Mouse (Mus musculus) heart, postnatal 14 days (tissue): ENCODE measurements around the gene Fam234b. TPM values are rescaled to one million over a fixed set of nuclear protein-coding genes. Genes with fewer than 3 reads are reported as not detected.

Source experiments
- DNase-seq, 2 experiments: peaks; one replicate each; pipeline ENCODE4 v3.0.0; 2021 to 2022
- intact Hi-C: fragments of 180-260 bp; cut with DNase I; formaldehyde crosslinking; loops from one replicate; pipeline ENCODE4 v1.15.1; 2025
- long read RNA-seq, 2 experiments: library from polyadenylated mRNA; stranded (forward); transcript quantifications; one replicate each; pipeline ENCODE4 v2.0.0; 2021
- total RNA-seq, 2 experiments: library from RNA; stranded (reverse); gene quantifications; 2 replicates each; pipeline ENCODE4 v1.2.3; 2021

Fam234b gene
- total RNA-seq, result 1 to 10 TPM; 6.3 to 7.8 TPM
- long read RNA-seq, experiment 1, full-length matches to known transcripts, result 2 of 3 reads
- long read RNA-seq, experiment 1, partial matches to known transcripts, result 0 of 3 reads
- long read RNA-seq, experiment 1, other reads (novel, unspliced or antisense), result 1 of 3 reads
- long read RNA-seq, experiment 2, full-length matches to known transcripts, result 6 of 7 reads
- long read RNA-seq, experiment 2, partial matches to known transcripts, result 1 of 7 reads
- long read RNA-seq, experiment 2, other reads (novel, unspliced or antisense), result 0 of 7 reads

- intact Hi-C loops, result no loop called here
Observed at GRCm38 (mm10) chr6:135197921-135198532, at the start of gene Fam234b, which contains the start of gene Hebp1. TSS of gene Fam234b (plus strand) at chr6:135197977. TSS of gene Hebp1 (minus strand) at chr6:135198022.

GRCm38 (mm10) chr6:135148506-135148905 is 49.3 kb upstream of the Fam234b start:
- intact Hi-C loops, result loop anchor here (2.0 kb wide), 2 partner anchors 88 to 228 kb away; no protein-coding TSS in a partner anchor
- DNase-seq, result peak; percentile 28 to 51

More at GRCm38 (mm10) chr6:135197921-135198532, at the start of gene Fam234b, which contains the start of gene Hebp1:
- peak; percentile 86 to 88 for DNase-seq

- DNase-seq, result no peak
- intact Hi-C loops, result loop anchor here (2.0 kb wide), 2 partner anchors 88 to 228 kb away; no protein-coding TSS in a partner anchor
Observed at GRCm38 (mm10) chr6:135149175-135149574, 48.6 kb upstream of the Fam234b start.

GRCm38 (mm10) chr6:135149722-135150121 is 48.1 kb upstream of the Fam234b start:
- DNase-seq, result no peak
- intact Hi-C loops, result loop anchor here (1.0 to 2.0 kb wide), 3 partner anchors 87 to 251 kb away; no protein-coding TSS in a partner anchor

- intact Hi-C loops, result loop anchor here (1.0 kb wide), 1 partner anchor 250 kb away; no protein-coding TSS in a partner anchor
- peak in 1 of 2 experiments; percentile 49 for DNase-seq
Observed at GRCm38 (mm10) chr6:135150311-135150710, 47.5 kb upstream of the Fam234b start.

GRCm38 (mm10) chr6:135153719-135154118 is 44.1 kb upstream of the Fam234b start:
- intact Hi-C loops, result no loop called here
- DNase-seq, result no peak

GRCm38 (mm10) chr6:135156597-135156996 is 41.2 kb upstream of the Fam234b start:
- intact Hi-C loops, result no loop called here
- DNase-seq, result no peak

- intact Hi-C loops, result no loop called here
- peak in 1 of 2 experiments; percentile 30 for DNase-seq
Observed at GRCm38 (mm10) chr6:135157496-135157895, 40.3 kb upstream of the Fam234b start.

GRCm38 (mm10) chr6:135158509-135158908 is 39.3 kb upstream of the Fam234b start:
- DNase-seq, result no peak
- intact Hi-C loops, result no loop called here

- DNase-seq, result no peak
- intact Hi-C loops, result no loop called here
Observed at GRCm38 (mm10) chr6:135161356-135161755, 36.4 kb upstream of the Fam234b start.

- DNase-seq, result no peak
- intact Hi-C loops, result no loop called here
Observed at GRCm38 (mm10) chr6:135162311-135162710, 35.5 kb upstream of the Fam234b start.

GRCm38 (mm10) chr6:135162861-135163260 is 34.9 kb upstream of the Fam234b start:
- intact Hi-C loops, result no loop called here
- no peak for DNase-seq

GRCm38 (mm10) chr6:135165191-135165590 is 32.6 kb upstream of the Fam234b start:
- no peak for DNase-seq
- intact Hi-C loops, result no loop called here

GRCm38 (mm10) chr6:135165706-135166105 is 32.1 kb upstream of the Fam234b start:
- intact Hi-C loops, result no loop called here

GRCm38 (mm10) chr6:135166262-135166661 is 31.5 kb upstream of the Fam234b start:
- intact Hi-C loops, result no loop called here
- no peak for DNase-seq

More at GRCm38 (mm10) chr6:135165706-135166105, 32.1 kb upstream of the Fam234b start:
- DNase-seq, result no peak

- no peak for DNase-seq
- intact Hi-C loops, result no loop called here
Observed at GRCm38 (mm10) chr6:135166712-135167111, 31.1 kb upstream of the Fam234b start.

GRCm38 (mm10) chr6:135167380-135168311 is 30.1 kb upstream of the Fam234b start:
- intact Hi-C loops, result no loop called here
- peak; percentile 91 to 95 for DNase-seq

GRCm38 (mm10) chr6:135168471-135168870 is 29.3 kb upstream of the Fam234b start:
- intact Hi-C loops, result no loop called here

GRCm38 (mm10) chr6:135169246-135169645 is 28.5 kb upstream of the Fam234b start:
- no peak for DNase-seq

More at GRCm38 (mm10) chr6:135168471-135168870, 29.3 kb upstream of the Fam234b start:
- peak in 1 of 2 experiments; percentile 23 for DNase-seq

GRCm38 (mm10) chr6:135171736-135172135 is 26.0 kb upstream of the Fam234b start:
- intact Hi-C loops, result no loop called here
- DNase-seq, result no peak

More at GRCm38 (mm10) chr6:135169246-135169645, 28.5 kb upstream of the Fam234b start:
- intact Hi-C loops, result no loop called here
